Mouse (Mus musculus): Measurements from ENCODE around the gene Ptbp1. TPM values are rescaled to one million over a fixed set of nuclear protein-coding genes. Genes with fewer than 3 reads are reported as not detected.

Ptbp1 gene
- polyA plus RNA-seq, 1 experiment = not detected

GRCm38 (mm10) chr10:79866601-79867000, 12.4 kb downstream of the Ptbp1 start:
- no peak overlapping the region for H3K27ac ChIP-seq (ENCODE audit: insufficient read depth, low read depth, low read length)
- 82% methylated on average over 11 of the region's 11 CpGs for WGBS
- no peak overlapping the region for H3K4me3 ChIP-seq (ENCODE audit: insufficient read depth, low read depth, low read length)
- TF ChIP-seq POLR2A (IDR thresholded peaks at IDR 0.05; ENCODE audit: insufficient read depth, low read depth, low read length) (no peak), CTCF (IDR thresholded peaks at IDR 0.05; ENCODE audit: insufficient read depth, low read depth, low read length) (no peak)
- H3K4me1 ChIP-seq (ENCODE audit: control insufficient read depth, insufficient read depth, low read length) = peaks cover 16% of the 10 kb centered on the region; the same call in 1 of the 2 replicates

GRCm38 (mm10) chr10:79871845-79872244, 17.6 kb downstream of the Ptbp1 start:
- Histone ChIP-seq H3K4me3 (ENCODE audit: insufficient read depth, low read depth, low read length) (no peak overlapping the region), H3K27ac (ENCODE audit: insufficient read depth, low read depth, low read length) (no peak overlapping the region), H3K4me1 (ENCODE audit: control insufficient read depth, insufficient read depth, low read length) (peaks cover 25% of the 10 kb centered on the region)
- TF ChIP-seq CTCF (IDR thresholded peaks at IDR 0.05; ENCODE audit: insufficient read depth, low read depth, low read length) (no peak), POLR2A (IDR thresholded peaks at IDR 0.05; ENCODE audit: insufficient read depth, low read depth, low read length) (no peak)
- WGBS = 50% methylated on average over 8 of the region's 8 CpGs

GRCm38 (mm10) chr10:79872862-79873261, 18.6 kb downstream of the Ptbp1 start:
- Histone ChIP-seq H3K4me1 (ENCODE audit: control insufficient read depth, insufficient read depth, low read length) (peaks cover 25% of the 10 kb centered on the region), H3K27ac (ENCODE audit: insufficient read depth, low read depth, low read length) (0 out of 2 replicates have a peak overlapping the region, but pooled peaks have one; percentile 25), H3K4me3 (ENCODE audit: insufficient read depth, low read depth, low read length) (0 out of 2 replicates have a peak overlapping the region, but pooled peaks have one; percentile 2)
- WGBS = 37% methylated on average over 3 of the region's 3 CpGs
- TF ChIP-seq POLR2A (IDR thresholded peaks at IDR 0.05; ENCODE audit: insufficient read depth, low read depth, low read length) (no peak), CTCF (IDR thresholded peaks at IDR 0.05; ENCODE audit: insufficient read depth, low read depth, low read length) (no peak)

- TF ChIP-seq POLR2A (IDR thresholded peaks at IDR 0.05; ENCODE audit: insufficient read depth, low read depth, low read length) (no peak), CTCF (IDR thresholded peaks at IDR 0.05; ENCODE audit: insufficient read depth, low read depth, low read length) (no peak)
- 0 out of 2 replicates have a peak overlapping the region, but pooled peaks have one; percentile 25 for H3K27ac ChIP-seq (ENCODE audit: insufficient read depth, low read depth, low read length)
- peak overlapping the region; percentile 81 for H3K4me3 ChIP-seq (ENCODE audit: insufficient read depth, low read depth, low read length)
- peaks cover 25% of the 10 kb centered on the region for H3K4me1 ChIP-seq (ENCODE audit: control insufficient read depth, insufficient read depth, low read length)
- WGBS = 3% methylated on average over 6 of the region's 6 CpGs
Measured at GRCm38 (mm10) chr10:79873313-79873712, 19.1 kb downstream of the Ptbp1 start.

- TF ChIP-seq CTCF (IDR thresholded peaks at IDR 0.05; ENCODE audit: insufficient read depth, low read depth, low read length) (no peak), POLR2A (IDR thresholded peaks at IDR 0.05; ENCODE audit: insufficient read depth, low read depth, low read length) (no peak)
- Histone ChIP-seq H3K4me3 (ENCODE audit: insufficient read depth, low read depth, low read length) (peak overlapping the region; percentile 81), H3K4me1 (ENCODE audit: control insufficient read depth, insufficient read depth, low read length) (peaks cover 25% of the 10 kb centered on the region), H3K27ac (ENCODE audit: insufficient read depth, low read depth, low read length) (peak overlapping the region; percentile 84)
- WGBS = 1% methylated on average over 26 of the region's 26 CpGs
Measured at GRCm38 (mm10) chr10:79873715-79874289, 19.6 kb downstream of the Ptbp1 start.

- TF ChIP-seq CTCF (IDR thresholded peaks at IDR 0.05; ENCODE audit: insufficient read depth, low read depth, low read length) (no peak), POLR2A (IDR thresholded peaks at IDR 0.05; ENCODE audit: insufficient read depth, low read depth, low read length) (peak; percentile 76; the same call in 1 of the 2 replicates)
- H3K4me3 ChIP-seq (ENCODE audit: insufficient read depth, low read depth, low read length) = peak within 1 kb of the TSS; percentile 81
- H3K4me1 ChIP-seq (ENCODE audit: control insufficient read depth, insufficient read depth, low read length) = peaks cover 24% of the 10 kb centered on the region
- WGBS = under 1% methylated on average over 57 of the region's 57 CpGs
- H3K27ac ChIP-seq (ENCODE audit: insufficient read depth, low read depth, low read length) = peak within 1 kb of the TSS; percentile 84
Measured at GRCm38 (mm10) chr10:79874290-79874862, 20.1 kb downstream of the Ptbp1 start, which contains the start of the genes Prtn3 and Plppr3. Gene Prtn3 (plus strand): TSS chr10:79874476. Gene Plppr3 (minus strand): TSS chr10:79874634.

GRCm38 (mm10) chr10:79877174-79877573, 22.9 kb downstream of the Ptbp1 start:
- no peak overlapping the region for H3K4me3 ChIP-seq (ENCODE audit: insufficient read depth, low read depth, low read length)
- no peak for TF ChIP-seq POLR2A (IDR thresholded peaks at IDR 0.05; ENCODE audit: insufficient read depth, low read depth, low read length)
- TF ChIP-seq CTCF (IDR thresholded peaks at IDR 0.05; ENCODE audit: insufficient read depth, low read depth, low read length) = no peak
- 71% methylated on average over 1 of the region's 1 CpGs for WGBS
- H3K27ac ChIP-seq (ENCODE audit: insufficient read depth, low read depth, low read length) = no peak overlapping the region
- H3K4me1 ChIP-seq (ENCODE audit: control insufficient read depth, insufficient read depth, low read length) = peaks cover 34% of the 10 kb centered on the region

GRCm38 (mm10) chr10:79877757-79878156, 23.5 kb downstream of the Ptbp1 start:
- Histone ChIP-seq H3K4me1 (ENCODE audit: control insufficient read depth, insufficient read depth, low read length) (peaks cover 32% of the 10 kb centered on the region), H3K4me3 (ENCODE audit: insufficient read depth, low read depth, low read length) (no peak overlapping the region), H3K27ac (ENCODE audit: insufficient read depth, low read depth, low read length) (no peak overlapping the region)
- 63% methylated on average over 12 of the region's 12 CpGs for WGBS
- no peak for TF ChIP-seq CTCF (IDR thresholded peaks at IDR 0.05; ENCODE audit: insufficient read depth, low read depth, low read length)
- TF ChIP-seq POLR2A (IDR thresholded peaks at IDR 0.05; ENCODE audit: insufficient read depth, low read depth, low read length) = no peak

GRCm38 (mm10) chr10:79879527-79879926, 25.3 kb downstream of the Ptbp1 start:
- WGBS = 62% methylated on average over 3 of the region's 3 CpGs
- TF ChIP-seq CTCF (IDR thresholded peaks at IDR 0.05; ENCODE audit: insufficient read depth, low read depth, low read length) (no peak), POLR2A (IDR thresholded peaks at IDR 0.05; ENCODE audit: insufficient read depth, low read depth, low read length) (no peak)
- no peak overlapping the region for H3K4me3 ChIP-seq (ENCODE audit: insufficient read depth, low read depth, low read length)
- H3K27ac ChIP-seq (ENCODE audit: insufficient read depth, low read depth, low read length) = no peak overlapping the region
- peaks cover 32% of the 10 kb centered on the region for H3K4me1 ChIP-seq (ENCODE audit: control insufficient read depth, insufficient read depth, low read length)
